Mouse (Mus musculus) adrenal gland, postnatal 4 days (tissue): ENCODE results near the gene Slc51a. TPM values are rescaled to one million over a fixed set of nuclear protein-coding genes. Genes with fewer than 3 reads are reported as not detected.

Experiments
- DNase-seq, 2 experiments: peaks; one replicate each; pipeline ENCODE4 v3.0.0; 2021 to 2022; ENCODE audit warnings: low spot score in 2 of 2, mixed read lengths in 2 of 2
- long read RNA-seq, 2 experiments: library from polyadenylated mRNA; stranded (forward); transcript quantifications; one replicate each; pipeline ENCODE4 v2.0.0; 2021
- total RNA-seq, 2 experiments: library from RNA; stranded (reverse); gene quantifications; 2 replicates each; pipeline ENCODE4 v1.2.3; 2021

Gene Slc51a
- total RNA-seq, result 1 to 10 TPM in 1 of 2 experiments, not detected in 1; 1.4 TPM
- long read RNA-seq, experiment 1, result 0 reads
- long read RNA-seq, experiment 2, partial matches to known transcripts, result 0 of 1 reads
- long read RNA-seq, experiment 2, other reads (novel, unspliced or antisense), result 0 of 1 reads

- DNase-seq, result no peak
Measured at GRCm38 (mm10) chr16:32487234-32488111, at the start of gene Slc51a. TSS of gene Slc51a (minus strand) at chr16:32487879.

GRCm38 (mm10) chr16:32535157-32535751 is 47.6 kb upstream of the Slc51a start:
- DNase-seq, result no peak

GRCm38 (mm10) chr16:32532878-32533826 is 45.5 kb upstream of the Slc51a start:
- no peak for DNase-seq

GRCm38 (mm10) chr16:32526906-32527305 is 39.2 kb upstream of the Slc51a start:
- no peak for DNase-seq

GRCm38 (mm10) chr16:32524244-32524615 is 36.6 kb upstream of the Slc51a start:
- DNase-seq, result no peak

- peak in 1 of 2 experiments; percentile 32 for DNase-seq
Measured at GRCm38 (mm10) chr16:32523462-32524243, 36.0 kb upstream of the Slc51a start.

- no peak for DNase-seq
Measured at GRCm38 (mm10) chr16:32522578-32523194, 35.0 kb upstream of the Slc51a start.

- DNase-seq, result no peak
Measured at GRCm38 (mm10) chr16:32520372-32520748, 32.7 kb upstream of the Slc51a start.

GRCm38 (mm10) chr16:32519656-32520371 is 32.1 kb upstream of the Slc51a start:
- DNase-seq, result no peak

GRCm38 (mm10) chr16:32517785-32518481 is 30.3 kb upstream of the Slc51a start:
- no peak for DNase-seq

GRCm38 (mm10) chr16:32516006-32516962 is 28.6 kb upstream of the Slc51a start:
- no peak for DNase-seq

GRCm38 (mm10) chr16:32513948-32514347 is 26.3 kb upstream of the Slc51a start:
- DNase-seq, result no peak

- no peak for DNase-seq
Measured at GRCm38 (mm10) chr16:32513401-32513800, 25.7 kb upstream of the Slc51a start.

GRCm38 (mm10) chr16:32512921-32513320 is 25.2 kb upstream of the Slc51a start:
- DNase-seq, result no peak

- DNase-seq, result no peak
Measured at GRCm38 (mm10) chr16:32511827-32512490, 24.3 kb upstream of the Slc51a start.

GRCm38 (mm10) chr16:32511338-32511734 is 23.7 kb upstream of the Slc51a start:
- DNase-seq, result no peak
